Mouse (Mus musculus): ENCODE data around the gene Mgat4c.

GRCm38 (mm10) chr10:101798831-101799474 is 117.7 kb downstream of the Mgat4c start:
- no peak for TF ChIP-seq CTCF (conservative IDR thresholded peaks at IDR 0.05; ENCODE audit: low read length)
- TF ChIP-seq NANOG (IDR thresholded peaks at IDR 0.05; ENCODE audit: borderline replicate concordance, low read length): no peak
